Mouse (Mus musculus): ENCODE data around the gene Pikfyve. TPM values are rescaled to one million over a fixed set of nuclear protein-coding genes. Genes with fewer than 3 reads are reported as not detected.

The Pikfyve gene
- polyA plus RNA-seq, 1 experiment from 2014 or later: 9.5 TPM

DNA sequence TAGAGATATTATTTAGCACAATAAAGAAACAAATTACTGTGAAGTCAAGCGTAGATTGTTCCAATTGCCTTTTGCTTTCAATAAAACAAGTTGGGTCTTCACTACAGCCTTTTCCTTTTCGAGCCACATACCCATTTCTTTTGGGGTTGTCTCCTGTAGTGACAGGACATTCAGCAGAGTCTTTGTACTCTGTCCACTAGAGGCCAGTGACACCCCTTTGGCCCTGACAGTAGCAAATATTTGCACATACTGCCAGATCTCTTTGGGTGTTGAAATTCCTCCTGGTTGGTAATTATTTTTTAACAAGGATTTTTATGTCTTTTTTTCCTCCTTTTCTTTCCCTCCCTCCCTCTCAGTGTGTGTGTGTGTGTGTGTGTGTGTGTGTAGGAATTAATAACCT is 126.4 kb downstream of the Pikfyve start:
- Histone ChIP-seq H3K27me3 (ENCODE audit: control insufficient read depth, insufficient read depth, low read length) (peaks cover 18% of the 10 kb centered on the region; the same call in 1 of the 2 replicates), H3K9me3 (ENCODE audit: control insufficient read depth, low read length) (no peaks in the 10 kb centered on the region), H3K9ac (ENCODE audit: low read length) (no peak overlapping the region), H3K27ac (replicated peaks in 1 of 2; ENCODE audit: control insufficient read depth in 1 of 2, insufficient read depth in 1 of 2, low read depth in 2 of 2, low read length in 2 of 2) (no peak overlapping the region), H3K36me3 (ENCODE audit: control insufficient read depth, insufficient read depth, low read length) (no peaks in the 10 kb centered on the region), H3K4me1 (ENCODE audit: control insufficient read depth in 2 of 2, insufficient read depth in 2 of 2, low read length in 2 of 2) (no peaks in the 10 kb centered on the region; a peak in 2 of 4 replicates), H3K4me3 (ENCODE audit: control insufficient read depth in 1 of 2, insufficient read depth in 1 of 2, low read depth in 1 of 2, low read length in 2 of 2) (no peak overlapping the region), H3K4me2 (ENCODE audit: low read length) (no peak overlapping the region)
- no peak for ATAC-seq (ENCODE audit: insufficient number of reproducible peaks, insufficient read depth, low FRiP score, low read depth)
- 50% methylated on average over 2 of the region's 2 CpGs for WGBS

DNA sequence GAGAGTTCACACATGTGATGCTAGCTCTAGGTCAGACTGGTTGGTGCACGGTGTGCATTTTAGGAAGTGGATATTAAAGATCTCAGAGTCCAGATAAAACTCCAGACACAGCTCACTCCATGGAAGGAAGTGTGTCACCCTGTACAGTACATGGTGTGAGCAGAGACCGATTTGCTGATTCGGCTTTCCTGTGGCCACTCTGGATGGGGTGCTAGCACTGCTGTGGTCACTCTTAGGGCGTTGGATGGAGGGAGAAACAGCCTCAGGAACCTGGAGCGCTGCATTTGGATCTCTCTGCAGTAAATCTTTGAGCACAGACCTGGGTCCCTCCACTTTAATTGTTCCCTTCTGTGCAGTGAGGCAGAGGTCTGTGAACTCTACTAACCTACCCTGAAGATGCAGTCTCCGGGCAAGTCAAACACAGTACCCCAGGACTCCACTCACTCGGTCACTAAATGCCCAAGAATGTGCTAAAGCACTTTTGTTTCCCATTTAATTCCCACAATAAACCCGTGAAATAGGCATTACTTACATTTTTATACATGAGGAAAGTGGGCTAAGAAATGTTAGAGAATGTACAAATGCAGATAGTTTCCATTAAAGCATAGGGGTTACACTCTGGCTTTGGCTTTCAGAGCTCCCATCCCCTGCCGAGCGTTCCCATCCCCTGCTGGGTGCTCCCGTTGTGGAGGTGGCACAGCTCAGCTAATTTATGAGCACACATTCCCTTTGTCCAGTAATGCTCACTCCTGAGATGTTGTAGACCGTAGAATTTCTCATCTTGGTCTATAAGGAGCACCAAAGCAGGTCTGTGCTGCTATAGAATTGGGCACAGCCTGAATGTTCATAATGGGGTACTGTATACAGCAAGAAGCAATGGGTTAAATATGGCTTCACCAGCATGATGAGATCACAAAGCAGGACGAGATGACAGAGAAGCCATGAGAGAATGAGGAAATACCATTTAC is 127.9 kb downstream of the Pikfyve start:
- Histone ChIP-seq H3K4me2 (ENCODE audit: low read length) (no peak overlapping the region), H3K36me3 (ENCODE audit: control insufficient read depth, insufficient read depth, low read length) (no peaks in the 10 kb centered on the region), H3K9ac (ENCODE audit: low read length) (no peak overlapping the region), H3K9me3 (ENCODE audit: control insufficient read depth, low read length) (no peaks in the 10 kb centered on the region), H3K4me3 (ENCODE audit: control insufficient read depth in 1 of 2, insufficient read depth in 1 of 2, low read depth in 1 of 2, low read length in 2 of 2) (no peak overlapping the region), H3K27ac (replicated peaks in 1 of 2; ENCODE audit: control insufficient read depth in 1 of 2, insufficient read depth in 1 of 2, low read depth in 2 of 2, low read length in 2 of 2) (no peak overlapping the region), H3K27me3 (ENCODE audit: control insufficient read depth, insufficient read depth, low read length) (peaks cover 18% of the 10 kb centered on the region; the same call in 1 of the 2 replicates), H3K4me1 (ENCODE audit: control insufficient read depth in 2 of 2, insufficient read depth in 2 of 2, low read length in 2 of 2) (no peaks in the 10 kb centered on the region; a peak in 2 of 4 replicates)
- WGBS: 63% methylated on average over 13 of the region's 13 CpGs
- no peak for ATAC-seq (ENCODE audit: insufficient number of reproducible peaks, insufficient read depth, low FRiP score, low read depth)

DNA sequence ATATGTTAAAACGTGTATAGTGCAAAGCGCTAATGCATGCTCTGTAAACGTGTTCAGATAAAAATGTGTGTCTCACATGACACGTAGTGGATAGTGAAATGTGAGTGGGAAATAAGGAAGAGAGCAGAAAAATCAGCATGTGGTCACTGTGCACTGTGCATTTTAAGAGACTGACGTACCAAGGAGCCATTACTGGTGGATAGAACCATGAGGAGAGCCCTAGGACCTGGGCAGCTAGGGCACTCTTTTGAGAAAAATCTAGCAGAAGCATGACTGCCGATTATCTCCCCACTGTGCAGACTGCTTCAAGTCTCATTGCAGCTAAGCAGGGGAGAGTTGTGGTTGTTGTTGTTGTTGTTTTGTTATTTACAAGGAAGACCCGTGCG is 128.5 kb downstream of the Pikfyve start:
- Histone ChIP-seq H3K27ac (replicated peaks in 1 of 2; ENCODE audit: control insufficient read depth in 1 of 2, insufficient read depth in 1 of 2, low read depth in 2 of 2, low read length in 2 of 2) (no peak overlapping the region), H3K9ac (ENCODE audit: low read length) (no peak overlapping the region), H3K4me3 (ENCODE audit: control insufficient read depth in 1 of 2, insufficient read depth in 1 of 2, low read depth in 1 of 2, low read length in 2 of 2) (no peak overlapping the region), H3K4me1 (ENCODE audit: control insufficient read depth in 2 of 2, insufficient read depth in 2 of 2, low read length in 2 of 2) (no peaks in the 10 kb centered on the region; a peak in 2 of 4 replicates), H3K27me3 (ENCODE audit: control insufficient read depth, insufficient read depth, low read length) (peaks cover 17% of the 10 kb centered on the region; the same call in 1 of the 2 replicates), H3K9me3 (ENCODE audit: control insufficient read depth, low read length) (no peaks in the 10 kb centered on the region), H3K4me2 (ENCODE audit: low read length) (no peak overlapping the region), H3K36me3 (ENCODE audit: control insufficient read depth, insufficient read depth, low read length) (no peaks in the 10 kb centered on the region)
- 75% methylated on average over 8 of the region's 8 CpGs for WGBS
- ATAC-seq (ENCODE audit: insufficient number of reproducible peaks, insufficient read depth, low FRiP score, low read depth): no peak

Other genes with a start within 250 kb of the Pikfyve start
- 8.4 and 9.0 TPM in 2 replicates for gene Plekhm3, start 229.9 kb upstream of the Pikfyve start, polyA plus RNA-seq (2014; fragmentation: Nextera tagmentation; extraction: Ambion mirVana)
- gene Akr1cl, start 153.9 kb upstream of the Pikfyve start, polyA plus RNA-seq (2014; fragmentation: Nextera tagmentation; extraction: Ambion mirVana): 0.32 and 0.46 TPM in 2 replicates
- not detected in 2 replicates for gene Cryge, start 135.5 kb upstream of the Pikfyve start, polyA plus RNA-seq (2014; fragmentation: Nextera tagmentation; extraction: Ambion mirVana)
- gene Crygd, start 123.2 kb upstream of the Pikfyve start, polyA plus RNA-seq (2014; fragmentation: Nextera tagmentation; extraction: Ambion mirVana): not detected in 2 replicates
- not detected in 2 replicates for gene Crygc, start 113.0 kb upstream of the Pikfyve start, polyA plus RNA-seq (2014; fragmentation: Nextera tagmentation; extraction: Ambion mirVana)
- 0.57 and 1.3 TPM in 2 replicates for gene Crygb, start 104.4 kb upstream of the Pikfyve start, polyA plus RNA-seq (2014; fragmentation: Nextera tagmentation; extraction: Ambion mirVana)
- gene Cryga, start 83.3 kb upstream of the Pikfyve start, polyA plus RNA-seq (2014; fragmentation: Nextera tagmentation; extraction: Ambion mirVana): not detected in 2 replicates
- not detected in 2 replicates for gene Gm28845, start 67.1 kb upstream of the Pikfyve start, polyA plus RNA-seq (2014; fragmentation: Nextera tagmentation; extraction: Ambion mirVana)
- gene D630023F18Rik, start 63.5 kb upstream of the Pikfyve start, polyA plus RNA-seq (2014; fragmentation: Nextera tagmentation; extraction: Ambion mirVana): 0.23 and 0.43 TPM in 2 replicates
- 68.4 and 74.3 TPM in 2 replicates for gene Idh1, start 183 bp upstream of the Pikfyve start, polyA plus RNA-seq (2014; fragmentation: Nextera tagmentation; extraction: Ambion mirVana)
- gene Pth2r, start 95.4 kb downstream of the Pikfyve start, polyA plus RNA-seq (2014; fragmentation: Nextera tagmentation; extraction: Ambion mirVana): not detected in 2 replicates